Mouse (Mus musculus): ENCODE measurements around the gene Dnajb14. TPM values are rescaled to one million over a fixed set of nuclear protein-coding genes. Genes with fewer than 3 reads are reported as not detected.

The Dnajb14 gene
- polyA plus RNA-seq, 1 experiment: 14.1 TPM

DNA sequence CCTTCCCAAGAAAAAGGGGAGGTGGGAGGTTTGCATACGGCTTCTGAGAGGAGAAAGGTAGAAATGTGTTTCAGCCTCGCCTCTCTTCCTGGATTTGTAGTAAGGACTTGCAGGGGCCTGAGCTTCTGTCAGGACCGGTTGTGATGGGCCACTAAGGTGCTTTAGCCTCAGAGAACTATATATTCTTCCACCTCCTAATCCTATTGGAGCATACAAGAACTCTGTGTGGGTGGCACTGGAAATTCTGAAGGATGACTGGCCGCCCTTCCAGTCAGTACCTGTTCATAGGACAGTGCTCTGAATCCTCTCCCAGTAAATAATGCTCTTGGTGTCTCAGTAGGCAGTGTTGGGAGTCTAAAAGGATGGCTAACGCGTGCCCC is 51.4 kb downstream of the Dnajb14 start:
- H3K27ac ChIP-seq (replicated peaks; ENCODE audit: low read depth, low read length): peak overlapping the region; percentile 80
- peak overlapping the region; percentile 98 for H3K4me3 ChIP-seq (ENCODE audit: insufficient read depth, low read depth, low read length)

DNA sequence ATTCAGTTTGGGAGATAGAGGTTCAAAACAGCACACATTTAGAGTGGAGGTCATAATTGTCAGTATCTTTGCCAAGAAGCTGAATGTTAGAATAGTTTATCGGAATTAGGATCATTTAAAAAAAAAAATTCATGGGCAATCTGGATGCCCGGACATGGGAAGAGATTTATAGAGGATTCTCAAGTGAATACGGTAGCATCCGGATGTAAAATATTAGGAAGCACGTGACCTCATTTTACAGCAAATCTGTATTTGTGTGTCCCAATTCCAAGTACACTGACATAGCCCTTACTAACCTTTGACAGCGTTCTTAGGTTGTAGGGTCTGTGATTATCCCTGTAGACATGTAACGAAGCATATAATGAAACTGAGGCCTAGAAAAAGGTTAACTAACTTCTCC is 51.9 kb downstream of the Dnajb14 start:
- no peak overlapping the region for H3K27ac ChIP-seq (replicated peaks; ENCODE audit: low read depth, low read length)
- peak overlapping the region; percentile 98 for H3K4me3 ChIP-seq (ENCODE audit: insufficient read depth, low read depth, low read length)
- no peaks in the 10 kb centered on the region for H3K4me1 ChIP-seq (ENCODE audit: control insufficient read depth, insufficient read depth, insufficient read length, low read length)

More for the DNA sequence above, 51.4 kb downstream of the Dnajb14 start:
- H3K4me1 ChIP-seq (ENCODE audit: control insufficient read depth, insufficient read depth, insufficient read length, low read length): no peaks in the 10 kb centered on the region

DNA sequence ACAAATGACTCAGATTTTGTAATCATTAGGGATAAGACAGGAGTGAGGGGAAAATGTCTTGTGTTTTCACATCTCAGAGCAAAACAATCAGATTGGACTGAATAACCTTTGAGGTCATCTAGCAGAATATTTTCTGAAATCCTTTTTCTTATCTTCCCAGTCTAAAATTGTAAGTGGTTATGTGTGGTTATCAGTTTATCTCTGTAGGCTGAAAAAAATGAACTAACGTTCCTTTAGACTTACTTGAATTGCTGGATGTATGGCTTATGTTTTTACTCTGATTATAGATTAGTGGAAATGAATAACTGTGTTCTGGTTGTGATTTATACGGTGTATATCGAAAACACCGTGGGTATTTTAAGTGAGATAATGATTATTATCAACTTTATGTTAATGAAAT is 53.1 kb downstream of the Dnajb14 start:
- Histone ChIP-seq H3K4me3 (ENCODE audit: insufficient read depth, low read depth, low read length) (no peak overlapping the region), H3K27ac (replicated peaks; ENCODE audit: low read depth, low read length) (no peak overlapping the region), H3K4me1 (ENCODE audit: control insufficient read depth, insufficient read depth, insufficient read length, low read length) (no peaks in the 10 kb centered on the region)

DNA sequence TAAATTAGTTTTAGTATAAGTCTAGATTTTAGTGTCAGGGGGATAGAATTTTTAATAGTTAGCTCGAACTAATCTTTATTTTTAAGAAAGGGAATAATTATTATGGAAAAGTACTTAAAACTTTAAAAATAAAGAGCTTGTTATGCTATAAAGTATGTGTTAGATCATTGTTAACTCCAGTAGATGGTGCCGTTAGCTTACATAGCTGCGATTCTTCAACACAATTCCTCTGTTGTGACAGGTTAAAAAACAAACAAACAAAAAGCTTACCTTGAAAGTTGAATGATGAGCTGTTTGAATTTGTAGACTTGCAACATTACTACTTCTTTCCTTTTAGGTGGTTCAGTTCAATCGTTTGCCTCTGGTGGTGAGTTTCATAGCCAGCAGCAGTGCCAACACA is 59.5 kb downstream of the Dnajb14 start:
- H3K4me1 ChIP-seq (ENCODE audit: control insufficient read depth, insufficient read depth, insufficient read length, low read length): no peaks in the 10 kb centered on the region
- no peak overlapping the region for H3K4me3 ChIP-seq (ENCODE audit: insufficient read depth, low read depth, low read length)
- H3K27ac ChIP-seq (replicated peaks; ENCODE audit: low read depth, low read length): no peak overlapping the region

DNA sequence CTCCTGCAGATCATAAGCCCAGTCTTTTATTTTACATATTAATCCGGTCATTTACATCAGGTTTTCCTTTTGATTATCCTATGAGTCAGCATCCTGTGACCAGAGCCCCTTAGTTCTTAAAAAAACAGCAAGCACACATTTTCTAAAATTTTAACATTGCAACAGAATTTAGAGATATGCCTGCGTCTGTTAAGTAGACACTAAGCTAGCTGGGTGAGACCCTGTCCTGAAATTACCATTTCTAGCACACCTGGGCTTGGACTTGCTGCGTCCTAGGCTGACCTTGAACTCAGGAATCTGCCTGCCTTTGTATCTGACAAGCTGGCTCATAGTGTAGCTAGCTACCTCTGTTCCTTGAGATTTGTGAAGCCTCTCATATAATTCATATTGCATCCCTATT is 62.5 kb downstream of the Dnajb14 start:
- no peaks in the 10 kb centered on the region for H3K4me1 ChIP-seq (ENCODE audit: control insufficient read depth, insufficient read depth, insufficient read length, low read length)
- no peak overlapping the region for H3K4me3 ChIP-seq (ENCODE audit: insufficient read depth, low read depth, low read length)
- no peak overlapping the region for H3K27ac ChIP-seq (replicated peaks; ENCODE audit: low read depth, low read length)

DNA sequence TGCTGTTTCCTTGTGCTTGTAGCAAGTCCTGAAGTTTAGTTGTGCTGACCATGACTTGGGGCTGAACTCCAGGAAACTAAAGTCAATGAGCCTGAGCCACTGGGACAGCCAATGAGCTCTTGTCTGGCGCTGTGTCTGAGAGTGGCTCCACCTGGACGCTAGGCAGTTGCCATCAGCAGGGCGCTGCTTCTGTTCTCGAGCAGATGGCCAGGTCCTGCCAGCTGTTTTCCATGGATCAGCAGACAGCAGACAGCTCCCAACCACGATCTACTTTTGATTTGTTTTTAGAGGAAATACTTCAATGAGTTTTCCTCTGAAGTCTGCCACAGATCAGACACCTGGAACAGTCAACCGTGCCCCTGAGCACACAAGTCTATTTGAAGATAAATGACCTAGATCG is 65.3 kb downstream of the Dnajb14 start:
- Histone ChIP-seq H3K4me1 (ENCODE audit: control insufficient read depth, insufficient read depth, insufficient read length, low read length) (no peaks in the 10 kb centered on the region), H3K27ac (replicated peaks; ENCODE audit: low read depth, low read length) (no peak overlapping the region), H3K4me3 (ENCODE audit: insufficient read depth, low read depth, low read length) (no peak overlapping the region)

DNA sequence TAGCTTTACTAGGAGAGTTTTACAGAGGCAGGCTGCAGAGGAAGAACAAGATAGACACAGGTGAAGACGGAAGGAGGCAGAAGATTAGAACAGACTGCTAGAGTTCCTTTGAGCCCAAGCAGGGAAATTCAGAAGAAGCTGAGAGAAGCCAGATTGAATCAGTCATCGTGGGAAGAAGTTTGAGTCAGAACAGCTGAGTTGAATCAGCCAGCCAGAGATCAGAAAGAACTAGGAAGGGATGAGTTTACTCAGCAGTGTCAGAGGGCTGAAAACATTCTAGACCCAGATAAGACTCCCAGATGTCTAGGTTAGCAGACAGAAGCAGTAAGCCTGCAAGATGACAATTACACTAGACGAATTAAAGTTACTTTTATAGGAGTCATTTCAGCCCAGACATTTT is 66.5 kb downstream of the Dnajb14 start:
- Histone ChIP-seq H3K4me1 (ENCODE audit: control insufficient read depth, insufficient read depth, insufficient read length, low read length) (no peaks in the 10 kb centered on the region), H3K27ac (replicated peaks; ENCODE audit: low read depth, low read length) (no peak overlapping the region), H3K4me3 (ENCODE audit: insufficient read depth, low read depth, low read length) (no peak overlapping the region)

DNA sequence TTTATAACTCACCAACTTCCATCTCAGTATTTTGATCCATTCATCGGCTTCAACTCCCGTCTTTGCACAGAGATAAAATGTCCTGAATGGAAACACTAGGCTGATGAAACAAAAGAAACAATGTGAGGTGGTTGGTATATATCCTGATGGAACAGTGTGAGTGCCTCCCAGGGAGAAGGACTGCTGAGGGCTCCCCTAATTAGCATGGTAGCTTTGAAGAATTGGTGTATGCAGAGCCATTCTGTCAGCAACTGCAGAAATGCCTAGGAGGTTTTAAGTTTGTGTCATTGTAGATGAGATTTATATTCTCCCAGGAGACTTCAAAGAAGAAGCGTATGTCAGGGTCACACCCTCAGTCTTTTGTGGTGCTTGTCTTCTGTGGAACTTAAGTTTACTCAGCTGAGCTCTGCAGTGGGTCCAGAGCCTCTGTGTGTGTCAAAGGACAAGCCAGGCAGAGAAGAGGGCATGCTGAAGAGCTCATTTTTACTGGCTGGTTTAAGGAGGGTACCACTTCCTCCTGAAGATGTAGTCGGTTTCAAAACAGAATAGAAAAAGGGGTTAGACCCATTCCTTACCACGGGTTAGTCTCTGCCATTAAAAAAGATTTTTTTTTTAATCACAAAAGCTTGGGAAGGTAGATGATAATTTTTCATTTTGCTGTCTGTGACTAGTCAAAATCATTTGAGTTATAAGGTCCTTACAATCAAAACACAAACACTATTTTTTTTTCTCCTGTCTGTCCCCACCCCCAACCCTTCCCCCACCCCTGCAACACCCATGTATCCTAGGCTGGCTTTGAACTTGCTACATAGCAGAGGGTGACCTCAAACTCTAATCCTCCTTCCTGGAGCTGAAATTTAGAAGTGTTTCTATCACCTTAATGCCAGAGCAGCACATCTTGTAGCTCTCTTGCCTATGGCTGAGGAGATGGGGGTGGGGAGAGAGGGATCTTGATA is 68.4 kb downstream of the Dnajb14 start:
- Histone ChIP-seq H3K4me3 (ENCODE audit: insufficient read depth, low read depth, low read length) (no peak overlapping the region), H3K27ac (replicated peaks; ENCODE audit: low read depth, low read length) (no peak overlapping the region), H3K4me1 (ENCODE audit: control insufficient read depth, insufficient read depth, insufficient read length, low read length) (no peaks in the 10 kb centered on the region)

DNA sequence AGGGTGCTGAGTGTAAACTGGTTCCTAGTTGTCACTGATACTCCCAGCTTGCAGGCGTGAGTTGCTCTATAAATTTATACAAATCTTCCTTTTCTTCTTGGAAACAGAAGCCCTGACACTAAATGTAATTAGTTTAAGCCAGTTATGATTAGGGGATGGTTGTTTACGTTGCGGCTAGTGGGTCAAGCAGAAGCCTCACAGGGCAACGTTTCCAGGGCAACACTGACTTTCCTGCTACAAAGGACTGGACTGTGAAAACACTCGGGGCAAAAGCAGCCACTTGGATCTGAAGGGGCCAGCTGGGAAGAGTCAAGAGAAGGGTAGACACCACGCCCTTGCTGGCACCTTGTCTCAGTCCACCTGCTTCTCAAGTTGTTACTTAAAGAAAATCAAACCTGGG is 69.1 kb downstream of the Dnajb14 start:
- Histone ChIP-seq H3K4me3 (ENCODE audit: insufficient read depth, low read depth, low read length) (no peak overlapping the region), H3K4me1 (ENCODE audit: control insufficient read depth, insufficient read depth, insufficient read length, low read length) (no peaks in the 10 kb centered on the region), H3K27ac (replicated peaks; ENCODE audit: low read depth, low read length) (no peak overlapping the region)

DNA sequence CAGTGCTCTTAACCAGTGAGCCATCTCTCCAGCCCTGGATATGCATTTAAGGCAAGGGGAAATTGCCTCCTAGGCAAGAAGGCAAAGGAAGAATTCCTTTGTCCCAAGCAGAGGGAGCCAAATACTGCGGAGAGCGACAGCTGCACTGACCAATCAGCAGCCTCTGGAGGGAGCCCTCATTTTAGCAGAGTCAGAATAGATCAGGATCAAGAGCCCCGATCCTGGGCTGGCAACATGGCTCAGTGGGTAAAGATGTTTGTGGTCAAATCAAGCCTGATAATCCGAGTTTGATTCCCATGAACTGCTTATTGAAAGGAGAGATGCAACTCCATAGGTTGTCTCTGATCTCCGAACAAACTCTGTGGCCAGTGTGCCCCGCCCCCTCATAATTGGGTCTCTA is 71.1 kb downstream of the Dnajb14 start:
- Histone ChIP-seq H3K4me3 (ENCODE audit: insufficient read depth, low read depth, low read length) (no peak overlapping the region), H3K27ac (replicated peaks; ENCODE audit: low read depth, low read length) (no peak overlapping the region), H3K4me1 (ENCODE audit: control insufficient read depth, insufficient read depth, insufficient read length, low read length) (no peaks in the 10 kb centered on the region)

DNA sequence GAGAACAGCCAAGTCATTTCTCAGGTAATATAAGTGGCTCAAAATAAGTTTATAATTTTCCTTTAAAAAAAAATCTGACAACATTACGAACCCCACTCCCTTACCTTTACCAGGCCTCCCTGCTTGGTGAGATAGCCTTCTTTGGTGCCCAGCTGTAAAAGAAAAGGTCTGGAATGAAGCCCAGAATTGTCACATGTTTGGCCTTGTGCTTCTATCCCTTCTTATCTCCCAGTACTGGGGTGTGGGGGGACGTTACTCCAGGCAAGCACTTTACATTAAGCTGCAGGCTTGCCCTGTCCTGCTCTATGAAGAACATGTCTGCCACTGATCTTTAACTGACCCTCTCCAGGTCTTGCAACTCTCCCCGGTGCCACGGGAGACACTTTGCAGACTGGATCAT is 73.3 kb downstream of the Dnajb14 start:
- no peak overlapping the region for H3K27ac ChIP-seq (replicated peaks; ENCODE audit: low read depth, low read length)
- H3K4me3 ChIP-seq (ENCODE audit: insufficient read depth, low read depth, low read length): no peak overlapping the region
- H3K4me1 ChIP-seq (ENCODE audit: control insufficient read depth, insufficient read depth, insufficient read length, low read length): no peaks in the 10 kb centered on the region

DNA sequence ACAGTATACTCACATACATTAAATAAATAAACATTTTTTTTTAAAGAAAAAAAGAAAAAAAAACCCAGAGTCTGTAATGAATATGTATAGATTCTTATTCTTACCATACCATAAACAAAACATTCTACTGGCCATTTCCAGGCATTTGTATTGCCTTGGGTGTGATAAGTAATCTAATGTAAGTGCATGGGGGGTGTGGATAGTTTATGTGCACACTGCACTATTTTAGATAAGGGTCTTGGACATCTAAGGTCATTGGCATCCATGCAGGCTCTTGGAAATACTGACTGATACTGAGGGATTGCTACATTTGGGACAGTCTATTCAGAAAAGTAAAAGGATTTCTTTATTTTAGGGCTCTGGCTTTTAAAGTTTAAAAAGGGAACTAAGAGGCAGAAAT is 74.1 kb downstream of the Dnajb14 start:
- no peak overlapping the region for H3K4me3 ChIP-seq (ENCODE audit: insufficient read depth, low read depth, low read length)
- no peaks in the 10 kb centered on the region for H3K4me1 ChIP-seq (ENCODE audit: control insufficient read depth, insufficient read depth, insufficient read length, low read length)
- no peak overlapping the region for H3K27ac ChIP-seq (replicated peaks; ENCODE audit: low read depth, low read length)

DNA sequence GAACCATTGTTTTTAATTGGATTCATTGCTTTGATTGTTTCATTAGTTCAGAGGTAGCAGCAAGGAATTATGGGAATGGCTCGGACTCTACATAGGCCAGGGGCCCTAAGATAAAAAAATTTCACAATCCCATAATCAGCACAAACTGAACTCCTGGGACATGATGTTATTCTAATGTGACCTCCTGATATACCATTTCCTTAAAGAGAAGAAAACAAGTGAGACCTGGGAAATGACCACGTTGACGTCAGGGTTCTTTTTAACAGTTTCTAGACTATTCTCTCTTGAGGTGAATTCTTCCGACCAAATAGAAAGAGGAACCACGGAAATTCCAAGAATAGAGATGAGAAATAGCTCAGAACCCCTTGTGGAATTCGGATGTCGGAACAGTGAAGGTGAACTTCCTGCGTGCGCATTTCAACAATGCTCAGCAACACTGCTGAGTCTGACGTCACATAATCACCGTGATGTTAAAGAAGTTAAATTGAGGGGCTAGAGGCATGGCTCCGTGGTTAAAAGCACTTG is 74.7 kb downstream of the Dnajb14 start:
- Histone ChIP-seq H3K27ac (replicated peaks; ENCODE audit: low read depth, low read length) (no peak overlapping the region), H3K4me3 (ENCODE audit: insufficient read depth, low read depth, low read length) (no peak overlapping the region), H3K4me1 (ENCODE audit: control insufficient read depth, insufficient read depth, insufficient read length, low read length) (no peaks in the 10 kb centered on the region)

DNA sequence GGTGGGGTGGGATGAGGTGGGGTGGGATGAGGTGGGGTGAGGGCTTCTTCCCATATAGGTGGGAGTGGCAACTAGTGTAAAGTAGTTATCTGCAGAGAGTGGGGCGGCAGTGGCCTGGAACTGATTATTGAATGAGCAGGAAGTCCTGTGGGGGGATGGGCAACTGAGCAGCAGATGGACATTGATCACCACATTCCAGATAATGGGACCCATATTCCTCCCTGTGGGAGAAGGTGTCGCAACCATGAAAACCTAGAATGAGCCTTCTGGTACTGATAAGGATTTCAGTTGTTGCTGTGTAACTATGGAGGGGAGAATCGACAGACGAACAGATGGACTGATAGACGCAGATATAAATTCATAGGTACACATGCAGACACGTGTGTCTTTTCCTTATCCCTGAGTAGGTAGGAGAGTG is 76.3 kb downstream of the Dnajb14 start:
- H3K4me1 ChIP-seq (ENCODE audit: control insufficient read depth, insufficient read depth, insufficient read length, low read length): no peaks in the 10 kb centered on the region

DNA sequence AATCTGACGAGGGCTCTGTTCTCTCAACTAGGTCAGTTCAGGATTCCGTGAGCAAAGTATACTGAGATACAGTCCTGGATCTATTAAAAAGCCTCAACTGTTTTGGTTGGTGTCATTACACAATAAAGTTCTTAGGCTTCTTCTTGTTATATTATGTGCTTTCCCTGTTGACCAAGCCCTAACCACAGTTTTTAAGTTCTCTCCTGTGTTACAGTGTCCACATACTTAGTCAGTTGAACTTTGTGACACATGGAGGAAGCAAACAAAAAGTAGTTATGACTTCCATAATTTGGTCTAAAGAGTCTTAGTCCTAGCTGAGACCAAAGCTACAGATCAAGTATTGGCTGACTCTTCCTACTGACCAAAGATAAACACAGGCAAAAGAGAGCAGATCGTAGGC is 79.4 kb downstream of the Dnajb14 start:
- no peaks in the 10 kb centered on the region for H3K4me1 ChIP-seq (ENCODE audit: control insufficient read depth, insufficient read depth, insufficient read length, low read length)
- no peak overlapping the region for H3K4me3 ChIP-seq (ENCODE audit: insufficient read depth, low read depth, low read length)
- 0 out of 2 replicates have a peak overlapping the region, but pooled peaks have one; percentile 21 for H3K27ac ChIP-seq (replicated peaks; ENCODE audit: low read depth, low read length)

More for the DNA sequence above, 76.3 kb downstream of the Dnajb14 start:
- Histone ChIP-seq H3K4me3 (ENCODE audit: insufficient read depth, low read depth, low read length) (no peak overlapping the region), H3K27ac (replicated peaks; ENCODE audit: low read depth, low read length) (no peak overlapping the region)

DNA sequence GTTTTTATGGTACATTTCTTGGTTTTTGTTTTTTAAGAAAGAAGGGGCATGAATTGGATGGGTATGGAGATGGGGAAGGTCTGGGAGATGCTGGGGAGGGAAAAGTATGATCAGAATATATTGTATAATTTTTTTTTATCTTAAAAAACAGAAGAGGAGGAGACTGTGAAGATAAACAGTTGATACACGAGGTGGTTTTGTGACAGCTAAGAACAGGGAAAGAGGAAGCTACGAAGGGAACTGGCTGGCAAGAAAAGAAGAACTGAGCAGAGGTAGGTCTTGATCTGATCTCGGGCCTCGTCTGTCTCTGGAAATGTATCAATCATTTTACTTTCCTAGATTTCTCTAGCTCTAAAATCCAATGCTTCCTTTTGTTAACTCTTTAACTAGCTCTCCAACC is 80.0 kb downstream of the Dnajb14 start:
- Histone ChIP-seq H3K27ac (replicated peaks; ENCODE audit: low read depth, low read length) (no peak overlapping the region), H3K4me3 (ENCODE audit: insufficient read depth, low read depth, low read length) (no peak overlapping the region), H3K4me1 (ENCODE audit: control insufficient read depth, insufficient read depth, insufficient read length, low read length) (no peaks in the 10 kb centered on the region)
